Mouse (Mus musculus): Measurements from ENCODE around the gene Gm21060. TPM values are rescaled to one million over a fixed set of nuclear protein-coding genes. Genes with fewer than 3 reads are reported as not detected.
"Not testable (repeated sequence)": the region's sequence is repeated elsewhere in the genome, so short reads cannot be mapped to it uniquely, and the experiment has no call there.

Gm21060 gene
- polyA plus RNA-seq, 1 experiment from 2014 or later = not detected

- WGBS = 5% methylated on average over 24 of the region's 26 CpGs
- Histone ChIP-seq H3K9ac (replicated peaks; ENCODE audit: low read depth, low read length) (no peak overlapping the region), H3K4me3 (replicated peaks; ENCODE audit: low read length) (no peak overlapping the region), H3K27ac (ENCODE audit: low read length) (no peak overlapping the region), H3K4me1 (replicated peaks; ENCODE audit: control insufficient read depth, insufficient read depth, low read length) (no peaks in the 10 kb centered on the region), H3K4me2 (ENCODE audit: low read length) (no peak overlapping the region), H3K36me3 (ENCODE audit: control insufficient read depth, insufficient read depth) (no peaks in the 10 kb centered on the region), H3K27me3 (replicated peaks; ENCODE audit: control insufficient read depth, insufficient read depth, low read length) (no peaks in the 10 kb centered on the region), H3K9me3 (ENCODE audit: control insufficient read depth, low read length) (no peaks in the 10 kb centered on the region)
- ATAC-seq = no peak
These were observed 30.2 kb downstream of the Gm21060 start for GRCm38 (mm10) chr19:61266651-61267050.

GRCm38 (mm10) chr19:61266246-61266615, 30.6 kb downstream of the Gm21060 start:
- H3K27me3 ChIP-seq (replicated peaks; ENCODE audit: control insufficient read depth, insufficient read depth, low read length) = no peaks in the 10 kb centered on the region
- H3K9ac ChIP-seq (replicated peaks; ENCODE audit: low read depth, low read length) = no peak overlapping the region
- no peak overlapping the region for H3K27ac ChIP-seq (ENCODE audit: low read length)
- ATAC-seq = no peak
- H3K4me1 ChIP-seq (replicated peaks; ENCODE audit: control insufficient read depth, insufficient read depth, low read length) = no peaks in the 10 kb centered on the region
- 1% methylated on average over 12 of the region's 12 CpGs for WGBS
- H3K36me3 ChIP-seq (ENCODE audit: control insufficient read depth, insufficient read depth) = no peaks in the 10 kb centered on the region
- H3K4me2 ChIP-seq (ENCODE audit: low read length) = no peak overlapping the region
- no peaks in the 10 kb centered on the region for H3K9me3 ChIP-seq (ENCODE audit: control insufficient read depth, low read length)
- H3K4me3 ChIP-seq (replicated peaks; ENCODE audit: low read length) = no peak overlapping the region

- no peak overlapping the region for H3K4me2 ChIP-seq (ENCODE audit: low read length)
- no peak overlapping the region for H3K27ac ChIP-seq (ENCODE audit: low read length)
- no peak overlapping the region for H3K4me3 ChIP-seq (replicated peaks; ENCODE audit: low read length)
- no peaks in the 10 kb centered on the region for H3K36me3 ChIP-seq (ENCODE audit: control insufficient read depth, insufficient read depth)
- no peak for ATAC-seq
- no peak overlapping the region for H3K9ac ChIP-seq (replicated peaks; ENCODE audit: low read depth, low read length)
- 26% methylated on average over 3 of the region's 3 CpGs for WGBS
- H3K9me3 ChIP-seq (ENCODE audit: control insufficient read depth, low read length) = no peaks in the 10 kb centered on the region
- no peaks in the 10 kb centered on the region for H3K27me3 ChIP-seq (replicated peaks; ENCODE audit: control insufficient read depth, insufficient read depth, low read length)
- no peaks in the 10 kb centered on the region for H3K4me1 ChIP-seq (replicated peaks; ENCODE audit: control insufficient read depth, insufficient read depth, low read length)
These were observed 31.3 kb downstream of the Gm21060 start for GRCm38 (mm10) chr19:61265349-61266245.

GRCm38 (mm10) chr19:61264933-61265332, 31.9 kb downstream of the Gm21060 start:
- Histone ChIP-seq H3K27ac (ENCODE audit: low read length) (no peak overlapping the region), H3K27me3 (replicated peaks; ENCODE audit: control insufficient read depth, insufficient read depth, low read length) (no peaks in the 10 kb centered on the region), H3K9me3 (ENCODE audit: control insufficient read depth, low read length) (no peaks in the 10 kb centered on the region), H3K36me3 (ENCODE audit: control insufficient read depth, insufficient read depth) (no peaks in the 10 kb centered on the region), H3K9ac (replicated peaks; ENCODE audit: low read depth, low read length) (no peak overlapping the region), H3K4me3 (replicated peaks; ENCODE audit: low read length) (no peak overlapping the region), H3K4me2 (ENCODE audit: low read length) (no peak overlapping the region), H3K4me1 (replicated peaks; ENCODE audit: control insufficient read depth, insufficient read depth, low read length) (no peaks in the 10 kb centered on the region)
- ATAC-seq = no peak

- Histone ChIP-seq H3K4me1 (replicated peaks; ENCODE audit: control insufficient read depth, insufficient read depth, low read length) (no peaks in the 10 kb centered on the region), H3K36me3 (ENCODE audit: control insufficient read depth, insufficient read depth) (no peaks in the 10 kb centered on the region), H3K9ac (replicated peaks; ENCODE audit: low read depth, low read length) (no peak overlapping the region), H3K4me2 (ENCODE audit: low read length) (no peak overlapping the region), H3K4me3 (replicated peaks; ENCODE audit: low read length) (no peak overlapping the region), H3K27me3 (replicated peaks; ENCODE audit: control insufficient read depth, insufficient read depth, low read length) (no peaks in the 10 kb centered on the region), H3K27ac (ENCODE audit: low read length) (no peak overlapping the region), H3K9me3 (ENCODE audit: control insufficient read depth, low read length) (no peaks in the 10 kb centered on the region)
- no peak for ATAC-seq
- 100% methylated on average over 1 of the region's 1 CpGs for WGBS
These were observed 32.6 kb downstream of the Gm21060 start for GRCm38 (mm10) chr19:61264227-61264626.

- Histone ChIP-seq H3K9me3 (ENCODE audit: control insufficient read depth, low read length) (no peaks in the 10 kb centered on the region), H3K4me3 (replicated peaks; ENCODE audit: low read length) (no peak overlapping the region), H3K36me3 (ENCODE audit: control insufficient read depth, insufficient read depth) (no peaks in the 10 kb centered on the region), H3K27me3 (replicated peaks; ENCODE audit: control insufficient read depth, insufficient read depth, low read length) (no peaks in the 10 kb centered on the region), H3K9ac (replicated peaks; ENCODE audit: low read depth, low read length) (no peak overlapping the region), H3K27ac (ENCODE audit: low read length) (no peak overlapping the region), H3K4me1 (replicated peaks; ENCODE audit: control insufficient read depth, insufficient read depth, low read length) (no peaks in the 10 kb centered on the region), H3K4me2 (ENCODE audit: low read length) (no peak overlapping the region)
- WGBS = 92% methylated on average over 1 of the region's 1 CpGs
- no peak for ATAC-seq
These were observed 35.6 kb downstream of the Gm21060 start for GRCm38 (mm10) chr19:61261241-61261640.

GRCm38 (mm10) chr19:61257733-61258132, 39.1 kb downstream of the Gm21060 start:
- Histone ChIP-seq H3K4me3 (replicated peaks; ENCODE audit: low read length) (no peak overlapping the region), H3K27me3 (replicated peaks; ENCODE audit: control insufficient read depth, insufficient read depth, low read length) (no peaks in the 10 kb centered on the region), H3K27ac (ENCODE audit: low read length) (no peak overlapping the region), H3K9me3 (ENCODE audit: control insufficient read depth, low read length) (no peaks in the 10 kb centered on the region), H3K9ac (replicated peaks; ENCODE audit: low read depth, low read length) (no peak overlapping the region), H3K36me3 (ENCODE audit: control insufficient read depth, insufficient read depth) (no peaks in the 10 kb centered on the region), H3K4me1 (replicated peaks; ENCODE audit: control insufficient read depth, insufficient read depth, low read length) (no peaks in the 10 kb centered on the region), H3K4me2 (ENCODE audit: low read length) (no peak overlapping the region)
- no peak for ATAC-seq
- WGBS = 93% methylated on average over 18 of the region's 18 CpGs

GRCm38 (mm10) chr19:61256166-61256887, 40.5 kb downstream of the Gm21060 start:
- H3K4me1 ChIP-seq (replicated peaks; ENCODE audit: control insufficient read depth, insufficient read depth, low read length) = no peaks in the 10 kb centered on the region
- no peak for ATAC-seq
- no peak overlapping the region for H3K9ac ChIP-seq (replicated peaks; ENCODE audit: low read depth, low read length)
- no peak overlapping the region for H3K4me2 ChIP-seq (ENCODE audit: low read length)
- H3K9me3 ChIP-seq (ENCODE audit: control insufficient read depth, low read length) = no peaks in the 10 kb centered on the region
- no peak overlapping the region for H3K27ac ChIP-seq (ENCODE audit: low read length)
- H3K36me3 ChIP-seq (ENCODE audit: control insufficient read depth, insufficient read depth) = no peaks in the 10 kb centered on the region
- no peak overlapping the region for H3K4me3 ChIP-seq (replicated peaks; ENCODE audit: low read length)
- no peaks in the 10 kb centered on the region for H3K27me3 ChIP-seq (replicated peaks; ENCODE audit: control insufficient read depth, insufficient read depth, low read length)
- WGBS = 91% methylated on average over 7 of the region's 7 CpGs

GRCm38 (mm10) chr19:61247334-61247733, 49.5 kb downstream of the Gm21060 start:
- not testable (repeated sequence) for H3K4me3 ChIP-seq (replicated peaks; ENCODE audit: low read length); H3K9me3 ChIP-seq (ENCODE audit: control insufficient read depth, low read length); H3K4me1 ChIP-seq (replicated peaks; ENCODE audit: control insufficient read depth, insufficient read depth, low read length); H3K27me3 ChIP-seq (replicated peaks; ENCODE audit: control insufficient read depth, insufficient read depth, low read length); H3K9ac ChIP-seq (replicated peaks; ENCODE audit: low read depth, low read length); H3K27ac ChIP-seq (ENCODE audit: low read length); ATAC-seq; H3K36me3 ChIP-seq (ENCODE audit: control insufficient read depth, insufficient read depth); H3K4me2 ChIP-seq (ENCODE audit: low read length)
- WGBS = 94% methylated on average over 4 of the region's 4 CpGs

All from forebrain, embryonic 16.5 days (tissue).